In the genomic region with DNA sequence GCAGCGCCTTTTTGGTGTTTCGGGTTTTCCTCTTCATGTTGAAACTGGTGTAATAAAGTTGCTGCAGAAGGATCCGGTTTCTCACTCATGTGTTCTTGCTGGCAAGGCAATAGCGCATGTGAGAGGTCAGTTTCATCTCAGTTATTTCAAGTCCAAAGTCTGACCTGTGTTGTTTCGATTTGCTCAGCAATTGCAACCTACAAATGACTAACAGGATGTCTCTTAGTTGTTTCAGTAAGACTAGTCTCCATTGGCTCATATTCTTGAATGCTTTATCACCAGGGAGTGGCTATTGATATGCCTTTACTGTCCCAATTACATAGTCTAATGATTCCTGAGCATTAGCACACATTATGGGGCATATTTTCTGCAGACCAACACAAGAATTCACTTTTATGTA, we compare ENCODE assay signal across 21 mouse cellular contexts.
DNase-seq lines count a peak whose midpoint lies in the region; ATAC-seq lines count a peak whose summit lies in the region.
"Had no signal": no experiment of that assay in that cellular context is flagged by ENCODE, and none has a peak within 500 bp of the region (broad histone marks: within the 10 kb centered on the region; RNA-seq: fewer than 3 reads in every experiment).

No protein-coding gene starts in this region.

- H3K36me3 ChIP-seq in kidney, embryonic 14.5 days (ENCODE audit: control insufficient read depth, insufficient read depth, low read length): no peaks in the 10 kb centered on the region
- H3K36me3 ChIP-seq: embryonic facial prominence, embryonic 13.5 days; embryonic facial prominence, embryonic 15.5 days; forebrain, embryonic 10.5 days; forebrain, embryonic 12.5 days had no signal

- H3K27me3 ChIP-seq in kidney, embryonic 14.5 days (ENCODE audit: control insufficient read depth, insufficient read depth, low read length): no peaks in the 10 kb centered on the region
- H3K27me3 ChIP-seq: embryonic facial prominence, embryonic 13.5 days; embryonic facial prominence, embryonic 15.5 days; forebrain, embryonic 12.5 days had no signal

- peak; percentile 11 for DNase-seq in kidney, adult 11 months
- peak; percentile 49 for DNase-seq in kidney, adult 9 months
- no peak for DNase-seq in kidney, postnatal 14 days
- DNase-seq: adrenal gland, adult 2 months; adrenal gland, postnatal 10 days; adrenal gland, postnatal 25 days; cerebellum, adult 11 months; cerebellum, adult 18-20 months; cerebellum, adult 8-10 months; cerebellum, adult 9-11 months; cerebellum, postnatal 14 days; cerebellum, postnatal 36 days; embryo, embryonic 11 days had no signal

- no peak overlapping the region for H3K9ac ChIP-seq in kidney, embryonic 14.5 days (ENCODE audit: low read depth, low read length)
- H3K9ac ChIP-seq: embryonic facial prominence, embryonic 13.5 days; embryonic facial prominence, embryonic 15.5 days; forebrain, embryonic 12.5 days had no signal

- H3K4me2 ChIP-seq in kidney, embryonic 14.5 days (replicated peaks; ENCODE audit: low read depth, low read length): no peak overlapping the region
- H3K4me2 ChIP-seq: embryonic facial prominence, embryonic 13.5 days; embryonic facial prominence, embryonic 15.5 days; forebrain, embryonic 12.5 days had no signal

- no peaks in the 10 kb centered on the region for H3K4me1 ChIP-seq in kidney, embryonic 14.5 days (ENCODE audit: control insufficient read depth, insufficient read depth, low read length)
- H3K4me1 ChIP-seq: embryonic facial prominence, embryonic 13.5 days; embryonic facial prominence, embryonic 15.5 days; forebrain, embryonic 10.5 days; forebrain, embryonic 12.5 days had no signal

- ATAC-seq in kidney, embryonic 14.5 days (ENCODE audit: low FRiP score, low TSS enrichment): no peak
- ATAC-seq: forebrain, embryonic 14.5 days; forebrain, embryonic 16.5 days had no signal

- no peak overlapping the region for H3K4me3 ChIP-seq in kidney, embryonic 14.5 days (ENCODE audit: low read length)
- H3K4me3 ChIP-seq: embryonic facial prominence, embryonic 13.5 days; embryonic facial prominence, embryonic 15.5 days; erythroblast, embryonic 14.5 days; forebrain, embryonic 10.5 days; forebrain, embryonic 12.5 days had no signal

- H3K9me3 ChIP-seq in kidney, embryonic 14.5 days (ENCODE audit: control insufficient read depth, low read length): no peaks in the 10 kb centered on the region
- H3K9me3 ChIP-seq: embryonic facial prominence, embryonic 13.5 days; embryonic facial prominence, embryonic 15.5 days; forebrain, embryonic 10.5 days; forebrain, embryonic 12.5 days had no signal

- WGBS in kidney, embryonic 14.5 days: 86% methylated on average over 5 of the region's 5 CpGs

- H3K27ac ChIP-seq in kidney, embryonic 14.5 days (ENCODE audit: low read depth, low read length): no peak overlapping the region
- H3K27ac ChIP-seq: embryonic facial prominence, embryonic 13.5 days; embryonic facial prominence, embryonic 15.5 days; forebrain, embryonic 10.5 days; forebrain, embryonic 12.5 days had no signal
